Mouse (Mus musculus): ENCODE data around the gene Pgs1.

Pgs1 gene

DNA sequence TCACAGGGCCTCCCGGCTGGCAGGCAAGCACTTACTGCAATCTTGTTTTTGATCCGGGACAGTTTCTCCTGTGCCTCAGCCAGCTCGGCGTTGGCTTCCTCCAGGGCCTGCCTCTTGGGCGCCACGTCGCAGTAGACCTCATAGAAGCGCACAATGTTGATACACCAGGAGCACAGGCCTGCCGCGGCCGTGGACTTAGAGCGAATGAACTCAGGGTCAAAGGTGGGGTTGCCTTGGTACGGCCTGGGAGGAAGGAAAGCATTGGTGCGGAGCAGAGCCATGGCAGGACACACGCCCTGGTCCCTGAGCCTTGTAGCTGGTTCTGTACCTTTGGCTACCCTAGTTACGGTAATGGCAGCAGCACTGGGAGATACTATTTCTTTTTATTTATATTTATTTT lies 64.1 kb downstream of the Pgs1 start:
- DNase-seq (ENCODE audit: low spot score), result no peak

- DNase-seq (ENCODE audit: low spot score), result no peak
Measured at GRCm38 (mm10) chr11:118058367-118058766, 72.3 kb downstream of the Pgs1 start.

DNA sequence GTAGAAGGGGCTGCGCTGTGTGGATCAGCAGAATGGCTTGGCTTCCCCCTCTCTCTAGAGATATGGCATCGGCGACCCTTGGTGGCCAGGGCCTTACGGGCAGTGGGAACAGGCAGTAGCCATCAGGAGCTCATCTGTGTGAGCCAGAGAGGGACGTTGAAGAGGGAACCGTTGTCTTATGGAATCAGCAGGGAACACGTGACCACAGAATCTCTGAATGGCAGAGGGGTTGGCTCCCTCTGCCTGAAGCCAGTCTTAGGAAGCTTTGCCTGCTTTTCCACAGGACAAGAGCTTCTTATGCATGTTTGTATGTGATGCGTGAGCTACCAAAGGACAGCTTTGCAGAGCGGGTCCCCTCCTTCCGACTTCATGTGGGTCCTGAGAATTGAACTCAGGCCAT lies 72.8 kb downstream of the Pgs1 start:
- no peak for DNase-seq (ENCODE audit: low spot score)

DNA sequence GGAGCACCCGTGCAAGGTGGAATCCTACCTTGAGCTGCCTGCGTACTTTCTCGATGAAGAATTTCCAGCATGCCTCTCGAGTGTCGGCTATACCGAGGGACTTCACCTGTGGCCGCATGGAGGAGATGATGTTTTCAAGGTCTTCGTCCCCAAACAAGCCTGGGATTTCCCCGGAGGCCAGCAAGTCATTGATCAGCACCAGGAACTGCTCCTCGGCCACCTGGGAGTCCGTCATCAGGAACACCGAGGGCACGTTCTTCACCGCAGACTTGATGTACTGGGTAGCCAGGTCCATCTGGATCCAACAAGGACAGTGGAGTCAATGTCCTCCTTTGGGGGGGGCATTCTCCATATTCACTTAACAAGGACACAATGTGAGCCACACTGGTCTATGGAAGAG lies 73.9 kb downstream of the Pgs1 start:
- no peak for DNase-seq (ENCODE audit: low spot score)

DNA sequence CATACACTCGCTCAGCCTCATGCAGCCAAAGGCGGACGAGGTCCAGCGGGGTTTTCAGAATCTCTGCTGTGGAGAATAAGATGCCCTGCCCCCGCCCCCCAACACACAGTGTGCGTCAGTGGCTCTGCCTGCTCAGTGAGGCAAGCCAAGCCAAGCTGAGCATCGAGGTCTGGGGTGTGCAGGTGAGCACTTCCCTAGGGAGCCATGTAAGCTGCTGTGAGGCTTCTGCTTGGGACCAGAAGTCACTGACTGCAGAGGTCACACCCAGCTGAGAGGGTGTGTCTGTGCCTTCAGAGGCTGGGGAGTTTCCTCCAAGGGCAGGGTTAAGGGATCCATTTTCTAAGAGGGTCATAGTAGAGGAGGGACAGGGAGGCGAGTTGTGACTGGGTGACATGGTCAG lies 81.5 kb downstream of the Pgs1 start:
- DNase-seq (ENCODE audit: low spot score), result no peak

DNA sequence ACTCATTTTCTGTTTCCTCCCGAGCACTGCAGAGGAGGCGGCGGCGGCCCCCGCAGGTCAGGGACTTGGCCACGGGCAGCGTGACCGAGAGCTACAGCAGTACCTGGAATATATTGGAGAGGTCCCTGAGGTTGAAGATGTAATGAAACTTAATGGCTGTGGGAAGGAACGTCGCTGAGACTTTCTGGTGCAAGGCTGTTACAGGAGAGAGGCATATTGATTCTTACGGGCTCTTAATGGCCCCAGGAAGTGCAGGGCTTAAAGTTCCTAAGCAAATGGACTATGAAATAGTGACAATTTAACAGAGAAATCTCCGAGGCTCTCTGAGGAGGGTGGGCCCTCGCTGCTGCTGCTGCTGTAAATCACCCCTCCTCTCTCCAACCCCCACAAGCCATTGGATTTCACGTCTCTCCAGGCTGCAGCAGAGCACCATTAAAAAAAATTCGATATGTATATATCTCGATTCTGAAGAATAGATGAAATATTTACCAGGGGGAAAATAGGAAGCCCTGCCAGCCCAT lies 82.8 kb downstream of the Pgs1 start:
- DNase-seq (ENCODE audit: low spot score), result no peak

DNA sequence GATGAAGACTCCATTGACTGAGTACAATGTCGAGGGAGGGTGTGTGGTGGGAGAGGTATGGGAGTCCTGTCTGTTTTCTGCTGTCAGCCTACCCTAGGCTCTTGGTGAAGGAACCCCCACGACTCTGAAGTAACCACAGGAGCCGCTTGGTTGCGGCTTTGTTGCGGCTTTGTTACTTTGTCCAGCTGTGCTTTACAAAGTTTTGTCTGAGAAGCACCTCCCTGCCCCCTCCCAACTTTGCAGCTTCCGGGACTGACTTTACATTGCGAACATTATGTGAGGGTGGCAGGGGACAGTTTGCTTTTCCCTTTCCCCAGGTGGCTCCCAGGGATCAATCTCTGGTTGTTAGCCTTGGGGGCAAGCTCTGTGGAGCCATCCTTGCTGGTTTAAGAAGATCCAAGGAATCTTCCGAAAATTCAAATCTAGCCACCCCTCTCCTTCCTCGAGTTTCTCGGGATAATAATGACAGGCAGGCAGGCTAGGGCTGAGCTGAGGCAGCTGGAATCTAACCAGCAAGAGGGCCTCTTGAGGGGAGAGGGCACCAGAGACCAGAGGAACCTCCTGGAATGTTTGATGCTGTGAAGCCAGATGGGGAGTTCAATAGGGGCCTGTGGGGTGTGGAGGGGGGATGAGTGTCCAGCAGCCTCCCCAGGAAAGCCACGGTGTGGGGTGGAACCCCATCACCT lies 85.3 kb downstream of the Pgs1 start:
- DNase-seq (ENCODE audit: low spot score), result no peak

Data from spleen, adult 12 weeks (tissue).